Mouse (Mus musculus): ENCODE results near the gene Brip1. TPM values are rescaled to one million over a fixed set of nuclear protein-coding genes. Genes with fewer than 3 reads are reported as not detected.

The Brip1 gene
- polyA plus RNA-seq, 1 experiment from 2014 or later: 7.7 TPM

DNA sequence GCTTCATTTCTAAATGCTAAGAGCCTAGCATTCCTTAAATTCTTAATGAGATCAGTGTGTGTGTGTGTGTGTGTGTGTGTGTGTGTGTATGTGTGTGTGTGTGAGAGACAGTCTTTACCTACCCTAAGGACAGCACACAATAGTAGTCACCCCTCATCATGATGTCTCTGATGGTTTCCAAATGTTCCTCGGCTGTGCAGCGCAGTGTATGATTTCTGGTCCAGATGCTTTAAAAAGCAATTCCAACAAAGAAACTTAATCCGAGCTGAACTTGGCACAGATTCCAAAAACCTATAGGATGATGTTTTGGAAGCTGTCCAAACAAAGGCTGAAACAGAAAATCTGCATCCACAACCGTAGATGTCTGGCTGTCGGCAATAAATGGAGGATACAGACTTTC is 173.0 kb downstream of the Brip1 start:
- no peak overlapping the region for H3K9ac ChIP-seq (ENCODE audit: low read depth, low read length)
- H3K4me3 ChIP-seq (ENCODE audit: low read depth, low read length): no peak overlapping the region
- H3K4me1 ChIP-seq (ENCODE audit: control insufficient read depth, insufficient read depth, low read length): peaks cover 19% of the 10 kb centered on the region
- 12% methylated on average over 5 of the region's 5 CpGs for WGBS
- peak overlapping the region; percentile 33; the same call in 1 of the 2 replicates for H3K4me2 ChIP-seq (ENCODE audit: low read depth, low read length)
- no peaks in the 10 kb centered on the region for H3K36me3 ChIP-seq (ENCODE audit: control insufficient read depth, insufficient read depth, low read length)
- no peaks in the 10 kb centered on the region for H3K27me3 ChIP-seq (replicated peaks; ENCODE audit: control insufficient read depth, insufficient read depth, low read length)
- DNase-seq (ENCODE audit: low spot score) (peak; percentile 91), ATAC-seq (ENCODE audit: low read depth) (peak; percentile 81)
- no peaks in the 10 kb centered on the region for H3K9me3 ChIP-seq (ENCODE audit: control insufficient read depth, low read length)
- H3K27ac ChIP-seq (replicated peaks; ENCODE audit: low read depth, low read length): peak overlapping the region; percentile 63

DNA sequence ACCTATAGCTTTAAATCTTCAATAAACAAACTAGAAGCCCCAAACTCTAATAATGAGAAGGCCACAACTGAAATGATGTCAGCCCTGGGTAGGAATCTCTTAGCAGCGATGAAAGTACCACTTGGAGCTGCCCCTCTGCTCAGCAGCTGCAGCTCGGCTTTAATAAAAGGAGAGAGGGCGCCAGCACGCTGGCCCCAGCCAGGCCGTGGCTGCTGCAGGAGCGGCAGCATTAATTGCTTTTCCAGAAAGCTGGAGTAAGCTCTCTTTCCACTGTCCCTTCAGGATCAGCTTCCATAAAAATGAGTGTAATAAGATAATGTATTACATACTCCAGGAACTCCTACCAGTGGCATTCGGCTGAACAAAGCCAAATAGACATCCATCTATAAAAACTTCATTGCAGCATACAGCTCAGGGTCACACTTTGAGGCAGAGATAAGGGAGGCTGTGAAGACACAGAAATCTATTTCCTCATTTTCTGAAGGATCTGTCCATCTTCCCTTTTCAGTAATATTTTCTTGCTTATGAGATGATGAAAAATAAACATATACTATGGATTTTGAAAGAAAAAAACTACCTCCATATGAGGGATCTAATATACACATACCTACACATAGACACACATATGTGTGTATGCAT is 174.3 kb downstream of the Brip1 start:
- H3K27me3 ChIP-seq (replicated peaks; ENCODE audit: control insufficient read depth, insufficient read depth, low read length): no peaks in the 10 kb centered on the region
- H3K4me1 ChIP-seq (ENCODE audit: control insufficient read depth, insufficient read depth, low read length): peaks cover 19% of the 10 kb centered on the region
- WGBS: 16% methylated on average over 7 of the region's 7 CpGs
- no peak for ATAC-seq (ENCODE audit: low read depth)
- no peak overlapping the region for H3K9ac ChIP-seq (ENCODE audit: low read depth, low read length)
- no peak overlapping the region for H3K4me2 ChIP-seq (ENCODE audit: low read depth, low read length)
- DNase-seq (ENCODE audit: low spot score): peak; percentile 69
- H3K36me3 ChIP-seq (ENCODE audit: control insufficient read depth, insufficient read depth, low read length): no peaks in the 10 kb centered on the region
- H3K9me3 ChIP-seq (ENCODE audit: control insufficient read depth, low read length): no peaks in the 10 kb centered on the region
- no peak overlapping the region for H3K4me3 ChIP-seq (ENCODE audit: low read depth, low read length)
- peak overlapping the region; percentile 24; the same call in 1 of the 2 replicates for H3K27ac ChIP-seq (replicated peaks; ENCODE audit: low read depth, low read length)

DNA sequence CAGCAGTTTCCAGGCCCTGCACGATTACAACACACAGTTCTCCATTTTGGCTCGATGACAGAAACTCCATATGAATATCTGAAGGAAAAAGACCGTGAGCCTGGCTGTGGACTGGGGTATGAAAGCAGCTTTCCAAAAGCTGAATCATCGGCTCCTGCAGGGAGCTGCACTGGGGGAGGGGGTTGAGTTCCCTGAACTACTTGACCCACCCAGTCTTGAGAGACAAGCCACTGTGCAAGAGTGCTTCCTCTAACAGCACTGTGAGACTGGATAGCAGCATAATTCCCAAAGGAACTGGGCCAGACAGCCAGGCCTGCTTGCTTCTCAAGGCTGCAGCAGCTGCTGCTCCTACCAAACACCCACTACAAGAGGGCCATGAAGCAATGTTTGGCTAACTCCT is 178.6 kb downstream of the Brip1 start:
- H3K27ac ChIP-seq (replicated peaks; ENCODE audit: low read depth, low read length): peak overlapping the region; percentile 35
- H3K9ac ChIP-seq (ENCODE audit: low read depth, low read length): no peak overlapping the region
- H3K4me3 ChIP-seq (ENCODE audit: low read depth, low read length): no peak overlapping the region
- no peaks in the 10 kb centered on the region for H3K36me3 ChIP-seq (ENCODE audit: control insufficient read depth, insufficient read depth, low read length)
- H3K4me1 ChIP-seq (ENCODE audit: control insufficient read depth, insufficient read depth, low read length): peaks cover 6% of the 10 kb centered on the region
- no peaks in the 10 kb centered on the region for H3K27me3 ChIP-seq (replicated peaks; ENCODE audit: control insufficient read depth, insufficient read depth, low read length)
- WGBS: 31% methylated on average over 4 of the region's 4 CpGs
- no peaks in the 10 kb centered on the region for H3K9me3 ChIP-seq (ENCODE audit: control insufficient read depth, low read length)
- DNase-seq (ENCODE audit: low spot score) (peak; percentile 92), ATAC-seq (ENCODE audit: low read depth) (peak; percentile 82)
- H3K4me2 ChIP-seq (ENCODE audit: low read depth, low read length): no peak overlapping the region

DNA sequence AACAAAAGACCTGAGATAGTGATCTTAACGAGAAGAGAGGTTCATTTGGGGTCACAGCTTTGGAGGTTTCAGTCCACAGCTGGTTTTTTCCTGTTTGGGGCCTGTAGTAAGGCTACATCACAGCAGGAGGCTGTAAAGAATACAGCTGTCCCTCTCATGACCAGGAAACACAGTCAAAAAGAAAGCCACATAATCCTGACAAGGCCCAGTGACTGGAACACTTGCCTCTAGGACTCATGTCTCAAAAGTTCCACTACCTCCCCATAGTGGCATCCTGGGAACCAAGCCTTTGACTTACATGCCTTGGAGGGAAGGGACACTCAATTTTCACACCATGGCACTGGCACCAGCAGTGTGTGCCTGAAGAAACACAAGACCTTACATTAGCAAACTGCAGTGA is 181.0 kb downstream of the Brip1 start:
- H3K27me3 ChIP-seq (replicated peaks; ENCODE audit: control insufficient read depth, insufficient read depth, low read length): no peaks in the 10 kb centered on the region
- 47% methylated on average over 1 of the region's 1 CpGs for WGBS
- H3K4me2 ChIP-seq (ENCODE audit: low read depth, low read length): no peak overlapping the region
- no peaks in the 10 kb centered on the region for H3K9me3 ChIP-seq (ENCODE audit: control insufficient read depth, low read length)
- H3K4me1 ChIP-seq (ENCODE audit: control insufficient read depth, insufficient read depth, low read length): no peaks in the 10 kb centered on the region
- H3K36me3 ChIP-seq (ENCODE audit: control insufficient read depth, insufficient read depth, low read length): no peaks in the 10 kb centered on the region
- no peak overlapping the region for H3K9ac ChIP-seq (ENCODE audit: low read depth, low read length)
- no peak for ATAC-seq (ENCODE audit: low read depth)
- H3K4me3 ChIP-seq (ENCODE audit: low read depth, low read length): no peak overlapping the region
- no peak for DNase-seq (ENCODE audit: low spot score)
- H3K27ac ChIP-seq (replicated peaks; ENCODE audit: low read depth, low read length): no peak overlapping the region

DNA sequence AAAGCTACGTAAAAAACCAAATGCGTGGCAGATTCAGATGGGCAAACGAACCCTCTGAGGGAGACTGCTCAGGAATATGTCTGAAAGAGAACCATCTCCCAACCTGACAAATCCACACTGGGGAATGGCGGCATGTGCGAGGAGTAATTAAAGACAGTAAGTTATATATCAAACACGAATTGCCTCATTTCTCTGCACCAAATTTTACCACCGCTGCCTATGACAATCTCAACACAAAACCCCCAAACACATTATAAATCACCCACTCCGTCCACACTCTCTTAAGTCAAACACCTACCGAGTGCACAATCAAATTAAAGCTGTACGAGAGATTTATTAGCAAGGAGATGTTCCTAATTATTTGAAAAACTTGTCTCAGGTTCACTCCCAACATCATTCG is 184.8 kb downstream of the Brip1 start:
- DNase-seq (ENCODE audit: low spot score) (no peak), ATAC-seq (ENCODE audit: low read depth) (no peak)
- Histone ChIP-seq H3K9me3 (ENCODE audit: control insufficient read depth, low read length) (no peaks in the 10 kb centered on the region), H3K4me1 (ENCODE audit: control insufficient read depth, insufficient read depth, low read length) (no peaks in the 10 kb centered on the region), H3K4me2 (ENCODE audit: low read depth, low read length) (no peak overlapping the region), H3K27ac (replicated peaks; ENCODE audit: low read depth, low read length) (no peak overlapping the region), H3K4me3 (ENCODE audit: low read depth, low read length) (no peak overlapping the region), H3K36me3 (ENCODE audit: control insufficient read depth, insufficient read depth, low read length) (no peaks in the 10 kb centered on the region), H3K9ac (ENCODE audit: low read depth, low read length) (no peak overlapping the region), H3K27me3 (replicated peaks; ENCODE audit: control insufficient read depth, insufficient read depth, low read length) (no peaks in the 10 kb centered on the region)
- 80% methylated on average over 11 of the region's 11 CpGs for WGBS

DNA sequence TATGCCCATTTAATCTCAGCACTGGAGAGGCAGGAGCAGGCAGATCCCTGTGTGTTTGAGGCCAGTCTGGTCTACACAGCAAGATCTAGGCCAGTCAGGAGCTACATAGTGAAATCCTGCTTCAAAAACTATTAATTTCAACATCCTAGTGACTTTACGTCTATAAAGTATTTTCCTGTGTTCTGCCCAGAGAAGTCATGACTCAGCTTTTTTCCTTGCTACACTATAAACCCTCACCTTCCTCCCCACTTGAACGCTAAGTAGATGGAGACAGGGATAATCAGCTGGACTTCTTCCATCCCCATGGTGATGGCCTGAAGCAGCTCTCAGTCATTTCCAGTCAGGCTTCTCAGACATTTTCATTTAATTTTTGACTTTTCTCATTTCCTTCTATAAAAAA is 187.9 kb downstream of the Brip1 start:
- Histone ChIP-seq H3K27me3 (replicated peaks; ENCODE audit: control insufficient read depth, insufficient read depth, low read length) (no peaks in the 10 kb centered on the region), H3K4me1 (ENCODE audit: control insufficient read depth, insufficient read depth, low read length) (no peaks in the 10 kb centered on the region), H3K9ac (ENCODE audit: low read depth, low read length) (no peak overlapping the region), H3K9me3 (ENCODE audit: control insufficient read depth, low read length) (no peaks in the 10 kb centered on the region), H3K36me3 (ENCODE audit: control insufficient read depth, insufficient read depth, low read length) (no peaks in the 10 kb centered on the region), H3K4me2 (ENCODE audit: low read depth, low read length) (no peak overlapping the region), H3K4me3 (ENCODE audit: low read depth, low read length) (no peak overlapping the region), H3K27ac (replicated peaks; ENCODE audit: low read depth, low read length) (no peak overlapping the region)
- ATAC-seq (ENCODE audit: low read depth) (no peak), DNase-seq (ENCODE audit: low spot score) (no peak)
- 60% methylated on average over 2 of the region's 2 CpGs for WGBS

DNA sequence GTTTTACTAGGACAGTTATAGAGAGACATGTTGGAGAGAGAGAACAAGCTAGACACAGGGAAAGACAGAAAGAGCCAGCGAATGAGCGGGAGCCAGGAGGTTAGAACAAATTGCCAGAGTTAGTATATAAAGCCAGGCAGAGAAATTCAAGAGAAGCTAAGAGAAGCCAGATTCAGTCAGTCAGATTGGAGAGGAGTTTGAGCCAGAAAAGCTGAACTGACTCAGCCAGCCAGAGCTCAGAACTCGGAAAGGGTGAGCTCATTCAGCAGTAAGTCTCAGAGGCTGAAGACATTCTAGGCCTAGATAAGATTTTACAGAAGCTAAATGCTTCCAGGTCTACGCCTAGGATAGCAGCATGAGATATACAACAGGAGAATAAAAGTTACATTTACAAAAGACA is 190.5 kb downstream of the Brip1 start:
- DNase-seq (ENCODE audit: low spot score): no peak
- no peaks in the 10 kb centered on the region for H3K27me3 ChIP-seq (replicated peaks; ENCODE audit: control insufficient read depth, insufficient read depth, low read length)
- H3K4me2 ChIP-seq (ENCODE audit: low read depth, low read length): no peak overlapping the region
- H3K4me3 ChIP-seq (ENCODE audit: low read depth, low read length): no peak overlapping the region
- H3K36me3 ChIP-seq (ENCODE audit: control insufficient read depth, insufficient read depth, low read length): no peaks in the 10 kb centered on the region
- no peaks in the 10 kb centered on the region for H3K9me3 ChIP-seq (ENCODE audit: control insufficient read depth, low read length)
- H3K9ac ChIP-seq (ENCODE audit: low read depth, low read length): no peak overlapping the region
- H3K27ac ChIP-seq (replicated peaks; ENCODE audit: low read depth, low read length): no peak overlapping the region
- 85% methylated on average over 4 of the region's 4 CpGs for WGBS
- no peaks in the 10 kb centered on the region for H3K4me1 ChIP-seq (ENCODE audit: control insufficient read depth, insufficient read depth, low read length)
- ATAC-seq (ENCODE audit: low read depth): no peak

DNA sequence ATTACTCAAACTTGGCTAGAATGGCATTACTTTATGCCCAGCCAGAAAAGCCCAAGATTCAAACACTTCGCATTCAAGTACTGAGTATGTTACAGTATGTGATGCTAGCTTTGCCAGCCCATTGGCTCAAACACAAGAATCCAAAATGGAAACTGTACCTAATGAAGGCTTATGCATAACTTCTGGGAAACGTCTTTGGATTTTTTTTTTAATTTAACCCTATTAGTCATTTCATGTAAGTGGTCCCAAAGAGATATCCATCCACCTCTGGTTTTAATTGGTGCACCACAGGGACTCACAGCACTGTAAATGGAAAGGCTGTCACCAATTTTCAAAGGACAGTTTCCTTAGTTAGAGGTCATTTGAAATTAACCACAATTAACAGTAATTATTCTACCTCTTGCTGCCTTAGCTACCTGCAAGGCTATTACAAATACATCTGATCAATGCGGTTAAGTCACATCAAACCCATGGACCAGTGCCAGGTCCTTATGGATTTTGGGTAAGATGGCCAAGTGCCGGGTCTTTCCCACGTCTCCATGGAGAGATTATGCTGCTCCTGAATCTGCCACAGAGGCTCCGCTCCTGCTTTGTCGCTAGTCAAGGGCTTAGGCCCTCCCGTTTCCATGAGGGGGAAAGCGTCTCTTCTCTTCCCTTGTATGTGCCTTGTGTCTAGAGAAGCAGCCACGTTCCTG is 192.6 kb downstream of the Brip1 start:
- Histone ChIP-seq H3K4me2 (ENCODE audit: low read depth, low read length) (no peak overlapping the region), H3K4me1 (ENCODE audit: control insufficient read depth, insufficient read depth, low read length) (no peaks in the 10 kb centered on the region), H3K4me3 (ENCODE audit: low read depth, low read length) (no peak overlapping the region), H3K27me3 (replicated peaks; ENCODE audit: control insufficient read depth, insufficient read depth, low read length) (no peaks in the 10 kb centered on the region), H3K9me3 (ENCODE audit: control insufficient read depth, low read length) (no peaks in the 10 kb centered on the region), H3K9ac (ENCODE audit: low read depth, low read length) (no peak overlapping the region), H3K27ac (replicated peaks; ENCODE audit: low read depth, low read length) (no peak overlapping the region), H3K36me3 (ENCODE audit: control insufficient read depth, insufficient read depth, low read length) (no peaks in the 10 kb centered on the region)
- no peak for ATAC-seq (ENCODE audit: low read depth)
- WGBS: 72% methylated on average over 10 of the region's 10 CpGs
- no peak for DNase-seq (ENCODE audit: low spot score)

Data from embryonic facial prominence, embryonic 14.5 days (tissue).